Mouse (Mus musculus) forebrain, embryonic 11.5 days (tissue): ENCODE measurements around the gene Pole3. TPM values are rescaled to one million over a fixed set of nuclear protein-coding genes. Genes with fewer than 3 reads are reported as not detected.

Source experiments
- ATAC-seq: fragments of 200-750 bp; cut with Nextera tagmentation; replicated peaks from 2 replicates; pipeline ENCODE4 v1.8.0; 2017; ENCODE audit warnings: moderate TSS enrichment; ENCODE audit not compliant: low FRiP score
- DNase-seq: peaks from one replicate; pipeline ENCODE4 v3.0.0-alpha.2; 2017; ENCODE audit warnings: low spot score
- H3K27ac ChIP-seq: fragments of 300-500 bp; sonication (generic); 2 replicates; pipeline ENCODE4 v1.5.1; 2014; ENCODE audit warnings: low read depth, low read length
- H3K27me3 ChIP-seq: fragments of 300-500 bp; sonication (generic); 2 replicates; pipeline ENCODE4 v1.6.1; 2014; ENCODE audit warnings: mild to moderate bottlenecking, low read length, mixed read lengths; ENCODE audit not compliant: control insufficient read depth, insufficient read depth
- H3K36me3 ChIP-seq: fragments of 300-500 bp; sonication (generic); 2 replicates; pipeline ENCODE4 v1.6.1; 2014; ENCODE audit warnings: mild to moderate bottlenecking, low read length, moderate library complexity, mixed read lengths; ENCODE audit not compliant: control insufficient read depth, insufficient read depth
- H3K4me1 ChIP-seq: fragments of 300-500 bp; sonication (generic); replicated peaks from 2 replicates; pipeline ENCODE4 v1.6.1; 2014; ENCODE audit warnings: low read length, mixed read lengths; ENCODE audit not compliant: control insufficient read depth, insufficient read depth
- H3K4me2 ChIP-seq: fragments of 300-500 bp; sonication (generic); 2 replicates; pipeline ENCODE4 v1.6.1; 2014; ENCODE audit warnings: low read depth, mild to moderate bottlenecking, low read length, moderate library complexity, mixed read lengths; ENCODE audit not compliant: severe bottlenecking
- H3K4me3 ChIP-seq: fragments of 300-500 bp; sonication (generic); 2 replicates; pipeline ENCODE4 v1.5.1; 2014; ENCODE audit warnings: low read depth, low read length
- H3K9ac ChIP-seq: fragments of 300-500 bp; sonication (generic); 2 replicates; pipeline ENCODE4 v1.6.1; 2014; ENCODE audit warnings: low read length
- H3K9me3 ChIP-seq: fragments of 300-500 bp; sonication (generic); 2 replicates; pipeline ENCODE4 v1.6.1; 2016; ENCODE audit warnings: low read length, mixed read lengths; ENCODE audit not compliant: control insufficient read depth
- WGBS: fragments of 180-500 bp; shearing (Covaris S2); extraction: QIAGEN DNeasy Blood & Tissue Kit; methylation state at CpG from one replicate; pipeline ENCODE4 v1.1.7; 2014; 5-methylcytosine and 5-hydroxymethylcytosine counted together
- polyA plus RNA-seq: library from polyadenylated mRNA; unstranded; fragments of >200 nt; fragmentation: Nextera tagmentation; extraction: Ambion mirVana; gene quantifications from 2 replicates; pipeline ENCODE4 v1.2.1, GENCODE M21; 2014

Pole3 gene
- polyA plus RNA-seq = 132 and 135 TPM in 2 replicates

DNA sequence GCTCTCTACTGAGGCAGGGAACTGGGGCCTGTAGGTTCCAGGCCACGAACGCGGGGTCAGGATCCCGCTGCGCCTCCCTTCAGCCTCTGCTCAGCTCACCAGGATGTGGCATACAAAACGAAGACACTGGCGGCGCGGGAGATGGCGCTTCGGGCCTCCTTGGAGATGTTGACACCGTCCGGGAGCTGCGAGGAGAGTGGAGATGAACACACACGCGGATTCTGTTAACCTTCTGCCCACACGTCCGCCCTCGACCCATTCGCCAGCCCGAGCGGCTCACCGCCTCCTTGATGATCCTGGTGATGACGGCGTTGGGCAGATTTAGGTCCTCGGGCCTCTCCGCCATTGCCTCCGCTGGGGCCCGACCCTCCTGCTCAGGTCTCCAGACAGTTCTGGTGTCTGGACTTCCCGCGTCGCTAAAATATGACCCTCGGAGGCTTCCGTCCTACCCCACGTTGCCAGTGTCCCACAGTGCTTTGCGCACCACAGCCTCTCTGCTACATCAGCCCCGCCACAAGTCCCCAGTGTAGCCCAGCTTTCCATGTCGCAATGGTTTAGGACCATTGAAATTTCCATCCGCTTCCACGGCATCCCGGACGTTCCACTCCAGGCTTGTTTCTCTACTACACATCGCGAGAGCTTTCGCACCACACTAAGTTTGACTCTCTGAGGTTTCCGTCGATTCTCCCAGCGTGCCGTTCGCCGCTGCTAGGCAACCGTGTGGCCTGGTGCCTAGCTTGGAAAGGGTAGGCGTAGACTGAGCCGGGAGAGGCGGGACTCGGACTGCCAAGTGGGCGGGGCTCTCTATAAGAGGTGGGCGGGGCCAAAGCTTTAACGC lies at the start of gene Pole3, which contains the start of gene 4933430I17Rik:
Gene Pole3 (minus strand): TSS at position 418 of the 838 bp plus-strand sequence.
Gene 4933430I17Rik (plus strand): TSS at position 719 of the 838 bp plus-strand sequence.
- under 1% methylated on average over 59 of the region's 59 CpGs for whole genome bisulfite sequencing
- H3K9me3 ChIP-seq = no peaks in the 10 kb centered on the region
- H3K27ac ChIP-seq = peak within 1 kb of the TSS; percentile 91
- H3K9ac ChIP-seq = peak within 1 kb of the TSS; percentile 85
- H3K36me3 ChIP-seq = no peaks in the 10 kb centered on the region
- peak within 1 kb of the TSS; percentile 84 for H3K4me3 ChIP-seq
- DNase-seq = peak; percentile 98
- peak; percentile 98 for ATAC-seq
- peaks cover 5% of the 10 kb centered on the region; the same call in 1 of the 2 replicates for H3K4me1 ChIP-seq
- H3K4me2 ChIP-seq = peak within 1 kb of the TSS; percentile 86
- no peaks in the 10 kb centered on the region for H3K27me3 ChIP-seq

DNA sequence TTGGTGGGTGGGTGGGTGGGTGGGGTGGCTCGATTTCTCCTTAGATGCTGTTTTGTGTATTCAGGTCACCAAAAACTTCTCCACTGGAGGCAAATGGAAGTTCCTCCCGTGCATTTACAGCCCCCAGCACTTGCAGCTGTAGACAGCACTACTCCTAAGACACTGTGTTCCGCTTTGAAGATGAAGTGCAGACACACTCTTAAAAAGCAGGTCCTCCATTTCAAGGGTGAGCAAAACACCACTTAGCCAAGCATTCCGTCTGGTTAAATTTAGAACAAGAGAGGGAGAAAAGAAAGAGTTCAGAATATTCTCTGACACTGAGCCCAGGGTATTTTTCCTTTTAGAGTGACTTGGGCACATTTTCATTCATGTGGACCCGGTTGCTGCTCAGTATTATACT lies 45.2 kb upstream of the Pole3 start:
- Histone ChIP-seq H3K9me3 (no peaks in the 10 kb centered on the region; the same call in 1 of the 2 replicates), H3K27me3 (no peaks in the 10 kb centered on the region), H3K36me3 (no peaks in the 10 kb centered on the region), H3K4me1 (no peaks in the 10 kb centered on the region), H3K27ac (no peak overlapping the region), H3K4me2 (no peak overlapping the region), H3K9ac (no peak overlapping the region), H3K4me3 (no peak overlapping the region)
- no peak for DNase-seq
- ATAC-seq = no peak
- WGBS = 82% methylated on average over 5 of the region's 5 CpGs

DNA sequence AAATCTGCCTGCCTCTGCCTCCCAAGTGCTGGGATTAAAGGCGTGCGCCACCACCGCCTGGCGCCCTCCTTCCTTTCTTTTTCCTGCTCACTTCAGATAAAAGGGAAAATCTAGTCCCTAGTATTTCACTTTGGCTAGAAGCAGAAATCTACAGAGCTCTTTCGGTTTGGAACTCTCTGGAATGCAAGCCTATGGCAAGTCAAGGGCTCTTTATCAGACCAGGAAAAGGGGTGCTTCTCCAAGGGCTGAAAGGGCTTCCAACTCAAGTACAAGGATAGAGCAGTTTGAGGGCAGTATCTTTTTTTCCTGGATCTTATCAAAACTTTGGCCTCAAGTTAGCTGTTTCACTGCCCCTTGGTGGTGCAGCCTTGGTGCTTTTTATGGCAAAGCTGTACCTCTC lies 44.7 kb upstream of the Pole3 start:
- Histone ChIP-seq H3K4me2 (no peak overlapping the region), H3K9ac (no peak overlapping the region), H3K27ac (no peak overlapping the region), H3K9me3 (no peaks in the 10 kb centered on the region; the same call in 1 of the 2 replicates), H3K36me3 (no peaks in the 10 kb centered on the region), H3K4me3 (no peak overlapping the region), H3K27me3 (no peaks in the 10 kb centered on the region), H3K4me1 (no peaks in the 10 kb centered on the region)
- DNase-seq = no peak
- 94% methylated on average over 5 of the region's 5 CpGs for WGBS
- ATAC-seq = no peak

DNA sequence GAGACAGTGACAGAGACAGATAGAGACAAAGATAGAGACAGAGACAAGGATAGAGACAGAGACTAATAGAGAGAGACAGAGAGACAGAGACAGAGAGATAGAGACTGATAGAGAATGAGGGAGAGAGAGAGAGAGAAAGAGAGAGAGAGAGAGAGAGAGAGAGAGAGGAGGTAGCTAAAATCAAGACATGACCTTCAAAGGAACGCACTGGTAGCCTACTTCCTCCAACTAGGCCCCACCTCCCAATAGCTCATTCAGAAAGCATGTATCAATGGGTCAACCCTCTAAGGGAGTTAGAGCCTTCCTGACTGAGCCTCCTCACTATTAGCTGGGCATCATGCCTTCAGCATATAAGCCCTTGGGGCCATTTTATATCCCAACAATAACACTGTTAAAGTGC lies 43.5 kb upstream of the Pole3 start:
- no peak overlapping the region for H3K4me3 ChIP-seq
- WGBS = 89% methylated on average over 1 of the region's 1 CpGs
- DNase-seq (no peak), ATAC-seq (no peak)
- H3K27me3 ChIP-seq = no peaks in the 10 kb centered on the region
- H3K9ac ChIP-seq = no peak overlapping the region
- H3K9me3 ChIP-seq = no peaks in the 10 kb centered on the region; the same call in 1 of the 2 replicates
- no peaks in the 10 kb centered on the region for H3K4me1 ChIP-seq
- H3K36me3 ChIP-seq = no peaks in the 10 kb centered on the region
- H3K27ac ChIP-seq = no peak overlapping the region
- H3K4me2 ChIP-seq = no peak overlapping the region

DNA sequence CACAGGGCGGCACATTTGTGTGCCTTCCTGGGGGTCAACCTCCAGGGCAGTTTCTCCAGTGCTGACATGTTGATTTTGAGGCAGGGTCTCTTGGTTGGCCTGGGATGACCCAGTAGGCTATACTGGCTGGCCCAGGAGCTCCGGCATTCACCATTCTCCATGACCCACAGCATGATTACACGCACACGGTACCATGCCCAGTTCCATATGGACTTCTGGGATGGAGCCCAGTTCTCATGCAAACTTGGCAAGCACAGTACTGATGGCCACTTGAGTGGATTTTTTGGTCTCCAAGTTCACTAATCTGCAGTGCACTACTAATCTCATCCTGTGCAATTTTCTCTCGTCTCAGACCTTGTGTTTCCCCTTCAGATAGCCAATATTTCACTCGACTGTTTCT lies 42.8 kb upstream of the Pole3 start:
- 90% methylated on average over 6 of the region's 6 CpGs for WGBS
- Histone ChIP-seq H3K9me3 (no peaks in the 10 kb centered on the region), H3K4me1 (no peaks in the 10 kb centered on the region), H3K4me3 (no peak overlapping the region), H3K9ac (no peak overlapping the region), H3K27ac (no peak overlapping the region), H3K4me2 (no peak overlapping the region), H3K27me3 (no peaks in the 10 kb centered on the region), H3K36me3 (no peaks in the 10 kb centered on the region)
- DNase-seq (no peak), ATAC-seq (no peak)

DNA sequence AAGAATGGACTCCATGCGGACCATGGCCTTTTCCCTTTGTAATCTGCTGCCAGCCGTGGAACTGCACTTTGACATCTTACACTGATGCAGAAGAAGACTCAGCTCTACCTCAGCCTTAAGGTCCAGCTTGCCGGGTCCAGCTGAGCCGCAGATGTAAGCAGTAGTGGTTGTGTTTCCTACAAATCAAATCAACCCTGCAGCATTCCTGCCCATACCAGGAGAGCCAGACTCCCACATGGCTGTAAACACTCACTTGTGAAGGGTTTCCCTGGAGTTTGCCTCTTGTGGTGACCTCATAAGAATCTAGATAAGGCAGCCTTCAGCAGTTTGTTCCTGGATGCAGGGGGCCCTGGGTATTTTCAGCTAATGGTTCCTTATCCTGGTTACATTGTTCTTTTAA lies 41.7 kb upstream of the Pole3 start:
- Histone ChIP-seq H3K9me3 (no peaks in the 10 kb centered on the region), H3K4me1 (no peaks in the 10 kb centered on the region), H3K9ac (no peak overlapping the region), H3K27ac (no peak overlapping the region), H3K27me3 (no peaks in the 10 kb centered on the region), H3K4me2 (no peak overlapping the region), H3K4me3 (no peak overlapping the region), H3K36me3 (no peaks in the 10 kb centered on the region)
- 90% methylated on average over 4 of the region's 4 CpGs for WGBS
- ATAC-seq (no peak), DNase-seq (peak; percentile 32)

DNA sequence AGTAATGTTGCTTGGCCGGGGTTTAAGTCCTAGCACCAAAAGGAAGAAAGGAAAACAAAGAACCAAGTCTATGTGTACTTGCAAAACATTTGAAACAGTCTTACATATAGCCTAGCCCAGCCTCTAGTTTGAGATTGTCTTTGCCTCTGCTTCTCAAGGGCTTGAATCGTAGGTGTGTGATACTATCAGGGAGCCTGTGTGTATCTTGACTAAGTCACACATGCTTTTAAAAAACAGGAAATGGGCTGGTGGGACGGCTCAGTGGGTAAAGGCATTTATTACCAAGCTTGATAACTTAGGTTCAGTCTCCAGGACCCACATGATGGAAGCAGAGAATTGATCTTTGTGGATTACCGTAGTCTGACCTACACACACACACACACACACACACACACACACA lies 37.1 kb upstream of the Pole3 start:
- H3K4me1 ChIP-seq = no peaks in the 10 kb centered on the region
- no peaks in the 10 kb centered on the region for H3K9me3 ChIP-seq
- no peaks in the 10 kb centered on the region for H3K27me3 ChIP-seq
- no peak overlapping the region for H3K4me3 ChIP-seq
- H3K9ac ChIP-seq = no peak overlapping the region
- ATAC-seq (no peak), DNase-seq (no peak)
- H3K27ac ChIP-seq = no peak overlapping the region
- 78% methylated on average over 4 of the region's 4 CpGs for WGBS
- no peaks in the 10 kb centered on the region for H3K36me3 ChIP-seq
- H3K4me2 ChIP-seq = no peak overlapping the region

DNA sequence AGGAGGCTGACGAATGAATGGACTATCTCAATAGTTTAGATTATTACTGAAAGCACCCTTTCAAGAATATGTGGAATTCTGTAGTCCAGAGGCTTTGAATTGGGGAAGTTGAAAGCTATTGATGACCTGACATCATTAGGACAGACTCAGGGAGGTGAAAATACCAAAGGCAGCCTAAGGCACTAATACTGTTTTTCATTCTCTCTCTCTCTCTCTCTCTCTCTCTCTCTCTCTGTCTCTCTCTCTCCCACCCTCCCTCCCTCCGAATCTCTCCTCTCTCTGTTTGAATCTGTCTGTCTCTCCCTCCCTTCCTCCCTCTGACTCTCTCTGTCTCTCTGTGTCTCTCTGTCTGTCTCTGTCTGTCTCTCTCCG lies 36.7 kb upstream of the Pole3 start:
- DNase-seq (peak; percentile 26), ATAC-seq (peak; percentile 16; the same call in 1 of the 2 replicates)
- 55% methylated on average over 3 of the region's 3 CpGs for WGBS
- H3K9ac ChIP-seq = no peak overlapping the region
- no peak overlapping the region for H3K27ac ChIP-seq
- H3K4me1 ChIP-seq = no peaks in the 10 kb centered on the region
- no peaks in the 10 kb centered on the region for H3K27me3 ChIP-seq
- no peak overlapping the region for H3K4me3 ChIP-seq
- H3K36me3 ChIP-seq = no peaks in the 10 kb centered on the region
- no peak overlapping the region for H3K4me2 ChIP-seq
- no peaks in the 10 kb centered on the region for H3K9me3 ChIP-seq
